Mouse (Mus musculus) testis, postnatal 14 days (tissue): ENCODE data around the gene Trdn.

Experiments used
- DNase-seq: peaks from one replicate; pipeline ENCODE4 v3.0.0; 2021; ENCODE audit warnings: low spot score

The Trdn gene

DNA sequence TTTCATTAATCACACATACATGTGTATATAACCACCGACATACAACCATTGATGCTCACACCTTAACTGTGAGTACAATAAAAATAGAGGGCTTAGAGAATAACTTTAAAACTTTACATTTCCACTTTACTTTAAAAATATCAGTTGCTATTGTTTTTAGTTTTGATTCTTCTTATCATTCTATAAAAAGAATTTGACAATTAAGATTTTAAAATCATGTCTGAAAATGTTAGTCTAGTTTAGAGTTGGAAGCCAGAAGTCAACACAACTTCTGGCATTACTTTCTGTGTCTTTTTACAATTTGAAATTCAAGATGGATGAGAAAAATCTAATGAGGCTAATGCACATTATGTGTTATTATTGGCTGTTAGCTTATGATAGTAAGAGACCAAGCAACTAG is at the start of gene Trdn:
Gene Trdn, plus strand, starts transcription at position 301 of the 400 bp plus-strand sequence.
- no peak for DNase-seq

DNA sequence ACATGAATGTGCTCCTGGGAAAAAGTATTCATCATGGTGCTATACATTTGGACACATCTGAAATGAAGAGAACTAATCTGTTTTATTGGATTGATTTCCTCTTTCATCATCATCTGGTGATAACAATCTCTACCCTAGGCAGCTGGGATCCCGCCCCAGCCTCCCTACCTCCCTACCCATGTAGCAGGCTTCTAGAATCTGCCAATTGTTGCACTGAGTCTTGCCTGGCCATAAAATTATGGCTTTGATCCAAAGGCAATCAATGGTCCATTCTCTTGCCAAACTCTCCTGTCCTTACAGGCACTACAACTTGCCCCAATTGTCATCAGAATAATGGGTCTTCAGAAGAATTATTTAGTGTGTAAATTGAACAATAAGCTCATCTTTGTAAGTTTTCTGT is 19.6 kb upstream of the Trdn start:
- no peak for DNase-seq

GRCm38 (mm10) chr10:33065566-33065965 is 14.8 kb upstream of the Trdn start:
- DNase-seq = no peak

DNA sequence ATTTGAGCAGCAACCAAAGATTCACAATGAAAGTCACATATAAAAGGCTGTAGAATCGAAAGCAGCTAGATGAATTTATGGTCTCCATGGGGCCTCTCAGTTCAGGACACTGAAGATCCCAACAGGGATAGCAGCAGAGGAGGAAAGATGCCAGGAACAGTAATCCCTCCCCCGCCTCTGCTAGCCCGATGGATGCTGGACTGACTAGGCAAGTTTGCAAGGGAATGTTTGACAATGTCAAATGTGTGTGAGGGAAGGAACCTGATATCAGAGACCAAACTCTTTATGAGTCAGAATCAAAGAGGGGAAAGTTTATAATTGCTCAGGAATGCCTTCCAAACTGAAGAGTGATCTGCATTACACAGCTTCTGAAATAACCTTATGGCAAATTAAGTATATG is 7.2 kb upstream of the Trdn start:
- no peak for DNase-seq

- no peak for DNase-seq
Observed at GRCm38 (mm10) chr10:33082151-33082844, 1.9 kb downstream of the Trdn start.

DNA sequence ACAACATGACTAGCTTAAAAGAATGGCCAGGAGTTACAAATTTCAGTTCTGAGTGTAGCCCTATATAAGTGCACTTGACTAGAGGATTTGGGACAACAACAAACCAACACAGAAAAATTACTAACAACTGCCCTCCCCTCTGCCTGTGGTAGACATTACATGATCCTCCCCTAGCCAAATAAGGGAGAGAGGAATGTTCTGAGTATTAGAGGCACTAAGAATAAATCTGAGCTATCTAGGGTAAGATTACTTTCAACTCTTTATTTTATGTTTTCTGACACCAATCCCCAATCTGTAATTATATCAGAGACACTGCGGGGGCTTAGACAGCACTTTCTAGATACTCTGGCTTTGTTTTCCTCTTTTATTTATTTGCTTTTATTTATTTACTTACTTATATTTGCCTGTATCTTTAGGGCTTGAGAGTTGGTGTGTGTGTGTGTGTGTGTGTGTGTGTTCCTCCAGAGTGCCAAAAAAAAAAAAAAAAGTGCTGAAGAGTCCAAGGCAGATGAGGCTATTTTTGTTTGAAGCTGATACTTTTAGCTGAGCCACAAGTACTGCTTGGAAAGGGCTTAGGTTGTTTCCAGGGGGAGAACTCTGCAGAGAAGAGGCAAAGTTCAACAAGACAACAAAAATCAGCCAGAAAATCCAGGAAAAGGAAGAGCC is 2.7 kb downstream of the Trdn start:
- DNase-seq = no peak

DNA sequence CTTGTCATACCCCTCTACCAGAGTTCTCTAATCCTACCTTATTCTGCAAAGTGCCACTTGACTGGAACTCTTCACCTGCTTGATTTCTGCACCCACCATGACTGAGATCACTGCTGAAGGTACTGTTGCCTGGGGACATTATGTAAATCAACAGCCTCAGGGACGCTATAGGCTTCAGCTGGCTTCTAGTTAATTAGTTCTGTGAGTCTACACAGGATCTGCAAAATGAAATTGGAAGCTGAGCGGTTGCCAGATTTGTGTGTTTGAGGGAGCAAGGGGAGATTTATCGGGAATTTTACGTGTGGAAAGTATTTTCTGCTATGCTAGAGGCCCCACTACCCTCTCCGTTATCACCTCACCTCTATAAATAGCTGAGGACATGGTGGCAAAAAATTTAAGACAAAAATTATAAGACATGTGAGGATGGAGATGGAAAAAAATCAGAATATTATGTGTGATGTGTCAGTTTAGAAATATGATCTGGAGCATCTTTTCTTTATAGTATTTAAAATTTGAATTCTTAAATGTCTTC is 3.3 kb downstream of the Trdn start:
- no peak for DNase-seq

GRCm38 (mm10) chr10:33088403-33088802 is 8.0 kb downstream of the Trdn start:
- DNase-seq = no peak

DNA sequence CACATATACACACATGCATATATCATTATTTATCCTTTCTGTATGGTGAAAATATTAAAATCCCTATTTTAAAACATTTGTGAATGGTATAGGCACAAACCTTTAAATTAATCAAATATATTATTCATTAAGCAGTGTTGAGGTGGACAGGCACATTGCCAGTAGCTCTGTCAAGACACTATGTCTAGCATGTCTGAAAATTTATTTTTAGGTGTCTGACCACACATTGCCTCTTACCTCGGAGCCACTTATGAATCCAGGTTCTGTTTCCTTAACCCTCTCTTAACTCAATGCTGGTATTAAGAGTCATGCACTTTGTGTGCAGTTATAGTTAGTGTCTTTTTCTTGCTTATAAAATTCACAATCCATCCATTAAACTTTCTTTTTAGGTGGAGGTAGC is 12.0 kb downstream of the Trdn start:
- no peak for DNase-seq

DNA sequence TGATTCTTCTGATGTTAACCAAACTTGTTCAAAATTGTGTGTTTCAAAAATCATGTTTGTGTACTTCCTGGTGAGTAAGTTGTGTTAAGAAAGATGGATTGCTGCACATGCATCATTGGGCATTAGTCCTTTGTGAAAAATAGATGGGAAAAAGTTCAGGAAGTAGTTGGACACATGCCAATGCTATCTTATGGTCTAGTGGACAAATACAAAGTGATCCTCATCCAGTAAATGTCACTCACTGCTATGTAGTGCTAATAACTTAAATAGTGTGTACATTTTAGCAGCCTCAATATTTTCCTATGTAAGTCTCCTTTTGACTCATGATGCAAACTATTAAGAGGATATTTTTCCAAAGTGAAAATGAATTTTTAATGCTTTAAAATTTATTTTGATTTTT is 27.6 kb downstream of the Trdn start:
- no peak for DNase-seq

- no peak for DNase-seq
Observed at GRCm38 (mm10) chr10:33123028-33123427, 42.7 kb downstream of the Trdn start.

GRCm38 (mm10) chr10:33144911-33145310 is 64.6 kb downstream of the Trdn start:
- DNase-seq = no peak

DNA sequence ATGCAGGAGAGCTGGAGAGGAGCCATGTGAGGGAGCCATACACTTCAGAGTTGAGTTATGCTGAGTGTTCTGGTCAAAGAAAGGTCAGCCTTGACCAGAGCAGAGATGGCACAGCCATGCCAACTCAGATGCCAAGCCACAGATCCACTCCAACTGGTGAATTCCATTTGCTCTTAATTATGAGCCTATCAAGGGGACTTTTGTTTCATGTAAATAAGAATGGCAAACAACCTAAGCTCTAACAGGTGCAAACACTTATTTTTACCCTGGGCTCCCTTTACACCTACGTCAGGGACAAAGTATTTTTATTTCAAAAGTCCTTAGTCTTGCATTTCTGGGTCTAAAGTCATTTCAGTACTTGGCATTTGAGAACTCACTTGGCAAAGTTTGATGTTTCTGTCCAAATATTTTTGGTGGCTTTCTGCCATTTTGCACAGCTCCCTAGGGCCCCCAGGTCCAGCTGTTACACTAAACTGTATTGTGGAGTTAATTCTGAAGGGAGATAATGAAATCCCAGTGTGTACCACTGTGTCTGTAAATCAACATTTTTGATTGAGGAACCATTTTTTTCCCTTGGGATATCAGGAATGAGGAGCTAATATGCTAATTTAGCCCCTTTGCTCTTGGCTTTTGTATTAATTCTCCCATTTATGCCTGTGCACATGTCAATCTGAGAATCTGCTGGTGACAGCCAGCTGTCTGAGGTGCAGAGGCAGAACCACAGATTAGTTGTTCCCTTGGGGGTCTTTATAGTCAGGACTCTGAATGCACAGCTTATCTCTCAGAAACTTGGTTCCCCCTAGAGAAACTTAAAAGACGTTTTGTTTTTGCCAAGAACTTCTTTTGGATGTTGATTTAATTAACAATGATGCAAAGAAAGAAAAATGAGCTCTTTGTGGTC is 99.6 kb downstream of the Trdn start:
- no peak for DNase-seq

GRCm38 (mm10) chr10:33189031-33189430 is 108.7 kb downstream of the Trdn start:
- DNase-seq = no peak

DNA sequence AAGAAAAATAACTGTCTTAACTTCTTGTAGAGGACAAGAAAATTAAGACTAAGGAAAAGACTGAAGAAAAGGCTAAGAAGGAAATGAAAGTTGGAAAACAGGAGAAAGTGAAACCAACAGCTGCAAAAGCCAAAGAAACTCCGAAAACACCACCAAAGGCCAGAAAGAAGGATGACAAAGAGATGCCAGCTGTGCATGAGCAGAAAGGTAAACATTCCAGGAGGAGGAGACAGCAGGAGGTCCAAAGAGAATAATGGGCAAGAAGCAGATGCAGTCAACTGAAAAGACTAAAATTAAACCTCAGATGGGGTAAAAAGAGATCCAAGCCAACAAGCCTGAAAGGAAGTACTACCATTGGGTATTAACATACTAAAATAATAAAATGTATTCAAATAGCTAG is 115.6 kb downstream of the Trdn start:
- no peak for DNase-seq

GRCm38 (mm10) chr10:33198257-33198656 is 117.9 kb downstream of the Trdn start:
- DNase-seq = no peak

DNA sequence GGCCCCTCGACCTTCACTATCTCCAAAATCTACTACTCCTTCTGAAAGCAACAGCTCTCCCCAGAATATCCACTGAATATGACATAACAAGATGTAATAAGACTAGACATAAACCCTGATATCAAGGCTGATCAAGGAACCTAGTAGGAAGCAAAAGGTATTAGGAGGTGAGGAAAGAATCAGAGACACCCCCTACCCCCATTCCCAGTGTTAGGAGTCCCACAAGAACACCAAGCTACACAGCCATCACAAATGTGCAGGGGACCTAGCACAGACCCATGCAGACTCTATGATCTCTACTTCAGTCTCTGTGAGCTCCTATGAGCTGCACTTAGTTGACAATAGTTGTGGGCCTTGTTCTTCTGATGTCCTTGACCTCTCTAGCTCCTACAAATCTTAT is 130.1 kb downstream of the Trdn start:
- DNase-seq = no peak

- DNase-seq = no peak
Observed at GRCm38 (mm10) chr10:33253911-33254310, 173.6 kb downstream of the Trdn start.

GRCm38 (mm10) chr10:33256202-33256601 is 175.8 kb downstream of the Trdn start:
- no peak for DNase-seq

DNA sequence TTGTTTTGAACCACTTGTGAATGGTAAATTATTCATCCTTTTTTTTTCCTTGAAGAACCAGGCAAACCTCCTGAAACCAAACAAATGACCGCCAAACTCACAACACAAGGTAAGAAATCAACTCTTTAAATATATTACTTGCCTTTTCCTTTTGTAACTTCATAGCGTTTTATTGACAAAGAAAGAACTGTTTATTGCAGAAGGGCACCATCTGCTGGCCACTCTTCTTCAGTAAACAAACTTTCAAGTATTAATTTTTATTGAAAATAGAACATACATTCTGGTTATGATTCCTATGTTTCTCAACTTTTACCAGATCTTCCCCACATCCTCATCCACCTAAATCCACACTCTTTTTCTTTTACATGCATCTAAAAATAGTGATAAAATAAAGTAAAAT is 224.6 kb downstream of the Trdn start:
- DNase-seq = no peak

DNA sequence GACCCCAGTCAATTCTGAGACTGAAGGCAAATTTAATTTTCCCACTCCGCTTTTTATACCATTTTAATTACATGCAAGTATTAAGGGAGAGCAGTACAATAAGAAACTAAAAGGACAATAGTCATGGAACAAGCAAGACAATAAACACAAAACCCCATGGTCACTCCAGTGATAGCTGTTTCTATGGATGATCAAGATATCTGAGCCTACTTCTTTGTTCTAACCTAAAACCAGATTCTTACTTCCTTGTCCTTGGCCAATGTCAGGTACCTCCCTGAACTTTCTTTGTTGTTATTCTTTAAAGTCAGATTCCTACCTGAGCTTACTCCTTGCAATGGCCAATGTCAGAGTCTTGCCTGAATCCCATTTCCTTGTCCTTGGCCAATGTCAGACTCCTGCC is 272.7 kb downstream of the Trdn start:
- DNase-seq = no peak

DNA sequence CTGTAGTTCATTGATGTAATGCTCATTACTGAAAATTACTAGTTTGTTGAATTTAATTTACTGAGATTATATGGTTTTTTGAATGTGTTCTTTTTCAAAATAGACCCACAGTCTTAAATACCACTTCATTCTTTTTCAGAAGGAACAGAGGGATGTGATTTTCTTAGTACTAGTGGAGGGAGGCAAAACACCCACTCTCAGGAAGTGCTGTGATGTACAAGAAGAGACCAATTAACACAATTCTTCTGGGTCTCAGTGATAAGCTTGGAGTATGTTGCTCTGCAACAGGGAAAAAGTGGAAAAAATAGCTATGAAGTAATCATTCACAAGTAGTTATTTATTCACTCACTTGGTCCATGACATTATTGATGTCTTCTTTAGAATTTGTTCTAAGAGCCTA is 286.2 kb downstream of the Trdn start:
- DNase-seq = no peak

GRCm38 (mm10) chr10:33370534-33370933 is 290.2 kb downstream of the Trdn start:
- no peak for DNase-seq
